Mouse (Mus musculus): ENCODE data around the gene 4930402H24Rik. TPM values are rescaled to one million over a fixed set of nuclear protein-coding genes. Genes with fewer than 3 reads are reported as not detected.

Gene 4930402H24Rik
- polyA plus RNA-seq, 1 experiment from 2014 or later = 35.0 TPM

GRCm38 (mm10) chr2:130664102-130664701, 242.0 kb downstream of the 4930402H24Rik start, which contains the start of gene Ddrgk1:
Gene Ddrgk1, minus strand, starts transcription at chr2:130664659.
- under 1% methylated on average over 40 of the region's 40 CpGs for WGBS
- Histone ChIP-seq H3K36me3 (ENCODE audit: control insufficient read depth, insufficient read depth, low read length) (peaks cover 30% of the 10 kb centered on the region), H3K27me3 (ENCODE audit: control insufficient read depth, insufficient read depth, low read length) (no peaks in the 10 kb centered on the region), H3K4me1 (ENCODE audit: control insufficient read depth, insufficient read depth, low read length) (peaks cover 24% of the 10 kb centered on the region), H3K4me3 (ENCODE audit: low read length) (peak within 1 kb of the TSS; percentile 64), H3K9me3 (ENCODE audit: control insufficient read depth, low read length) (no peaks in the 10 kb centered on the region), H3K4me2 (replicated peaks; ENCODE audit: low read depth, low read length) (peak within 1 kb of the TSS; percentile 61), H3K27ac (ENCODE audit: low read depth, low read length) (peak within 1 kb of the TSS; percentile 99), H3K9ac (ENCODE audit: low read depth, low read length) (peak within 1 kb of the TSS; percentile 87)
- ATAC-seq (ENCODE audit: low FRiP score, low TSS enrichment) = peak; percentile 96

GRCm38 (mm10) chr2:130663342-130663741, 242.9 kb downstream of the 4930402H24Rik start:
- no peak for ATAC-seq (ENCODE audit: low FRiP score, low TSS enrichment)
- Histone ChIP-seq H3K9me3 (ENCODE audit: control insufficient read depth, low read length) (no peaks in the 10 kb centered on the region), H3K4me2 (replicated peaks; ENCODE audit: low read depth, low read length) (peak overlapping the region; percentile 61), H3K36me3 (ENCODE audit: control insufficient read depth, insufficient read depth, low read length) (peaks cover 37% of the 10 kb centered on the region), H3K27me3 (ENCODE audit: control insufficient read depth, insufficient read depth, low read length) (no peaks in the 10 kb centered on the region), H3K4me3 (ENCODE audit: low read length) (peak overlapping the region; percentile 64), H3K9ac (ENCODE audit: low read depth, low read length) (peak overlapping the region; percentile 87; the same call in 1 of the 2 replicates), H3K27ac (ENCODE audit: low read depth, low read length) (no peak overlapping the region), H3K4me1 (ENCODE audit: control insufficient read depth, insufficient read depth, low read length) (peaks cover 21% of the 10 kb centered on the region)
- 90% methylated on average over 11 of the region's 11 CpGs for WGBS

GRCm38 (mm10) chr2:130658530-130658929, 247.7 kb downstream of the 4930402H24Rik start:
- H3K27ac ChIP-seq (ENCODE audit: low read depth, low read length) = no peak overlapping the region
- no peak for ATAC-seq (ENCODE audit: low FRiP score, low TSS enrichment)
- H3K4me2 ChIP-seq (replicated peaks; ENCODE audit: low read depth, low read length) = no peak overlapping the region
- no peak overlapping the region for H3K4me3 ChIP-seq (ENCODE audit: low read length)
- H3K27me3 ChIP-seq (ENCODE audit: control insufficient read depth, insufficient read depth, low read length) = no peaks in the 10 kb centered on the region
- no peaks in the 10 kb centered on the region for H3K9me3 ChIP-seq (ENCODE audit: control insufficient read depth, low read length)
- H3K9ac ChIP-seq (ENCODE audit: low read depth, low read length) = no peak overlapping the region
- H3K4me1 ChIP-seq (ENCODE audit: control insufficient read depth, insufficient read depth, low read length) = peaks cover 6% of the 10 kb centered on the region
- peaks cover 82% of the 10 kb centered on the region for H3K36me3 ChIP-seq (ENCODE audit: control insufficient read depth, insufficient read depth, low read length)
- 89% methylated on average over 10 of the region's 10 CpGs for WGBS

- Histone ChIP-seq H3K4me1 (ENCODE audit: control insufficient read depth, insufficient read depth, low read length) (no peaks in the 10 kb centered on the region), H3K9ac (ENCODE audit: low read depth, low read length) (no peak overlapping the region), H3K27me3 (ENCODE audit: control insufficient read depth, insufficient read depth, low read length) (no peaks in the 10 kb centered on the region), H3K9me3 (ENCODE audit: control insufficient read depth, low read length) (no peaks in the 10 kb centered on the region), H3K4me2 (replicated peaks; ENCODE audit: low read depth, low read length) (no peak overlapping the region), H3K27ac (ENCODE audit: low read depth, low read length) (no peak overlapping the region), H3K36me3 (ENCODE audit: control insufficient read depth, insufficient read depth, low read length) (peaks cover 83% of the 10 kb centered on the region), H3K4me3 (ENCODE audit: low read length) (no peak overlapping the region)
- ATAC-seq (ENCODE audit: low FRiP score, low TSS enrichment) = no peak
- 89% methylated on average over 6 of the region's 6 CpGs for WGBS
Measured at GRCm38 (mm10) chr2:130657541-130657940, 248.7 kb downstream of the 4930402H24Rik start.

- no peaks in the 10 kb centered on the region for H3K27me3 ChIP-seq (ENCODE audit: control insufficient read depth, insufficient read depth, low read length)
- no peaks in the 10 kb centered on the region for H3K9me3 ChIP-seq (ENCODE audit: control insufficient read depth, low read length)
- peaks cover 79% of the 10 kb centered on the region for H3K36me3 ChIP-seq (ENCODE audit: control insufficient read depth, insufficient read depth, low read length)
- no peak overlapping the region for H3K27ac ChIP-seq (ENCODE audit: low read depth, low read length)
- H3K4me3 ChIP-seq (ENCODE audit: low read length) = no peak overlapping the region
- 92% methylated on average over 9 of the region's 9 CpGs for WGBS
- H3K4me2 ChIP-seq (replicated peaks; ENCODE audit: low read depth, low read length) = no peak overlapping the region
- H3K4me1 ChIP-seq (ENCODE audit: control insufficient read depth, insufficient read depth, low read length) = no peaks in the 10 kb centered on the region
- ATAC-seq (ENCODE audit: low FRiP score, low TSS enrichment) = no peak
- no peak overlapping the region for H3K9ac ChIP-seq (ENCODE audit: low read depth, low read length)
Measured at GRCm38 (mm10) chr2:130656536-130656935, 249.7 kb downstream of the 4930402H24Rik start.

Other genes with a start within 250 kb of the 4930402H24Rik start
- gene Ddrgk1, start 241.7 kb downstream of the 4930402H24Rik start, polyA plus RNA-seq (2014; fragmentation: Nextera tagmentation; extraction: Ambion mirVana) = 53.5 and 55.2 TPM in 2 replicates
- 120 and 121 TPM in 2 replicates for gene Itpa, start 238.8 kb downstream of the 4930402H24Rik start, polyA plus RNA-seq (2014; fragmentation: Nextera tagmentation; extraction: Ambion mirVana)
- gene Slc4a11, start 208.9 kb downstream of the 4930402H24Rik start, polyA plus RNA-seq (2014; fragmentation: Nextera tagmentation; extraction: Ambion mirVana) = 1.1 and 1.6 TPM in 2 replicates
- gene Atrn, start 89 bp upstream of the 4930402H24Rik start, polyA plus RNA-seq (2014; fragmentation: Nextera tagmentation; extraction: Ambion mirVana) = 8.2 and 11.6 TPM in 2 replicates
- gene Gfra4, start 136.7 kb upstream of the 4930402H24Rik start, polyA plus RNA-seq (2014; fragmentation: Nextera tagmentation; extraction: Ambion mirVana) = 17.2 and 17.8 TPM in 2 replicates
- gene Adam33, start 157.4 kb upstream of the 4930402H24Rik start, polyA plus RNA-seq (2014; fragmentation: Nextera tagmentation; extraction: Ambion mirVana) = 0.89 and 1.0 TPM in 2 replicates
- gene Siglec1, start 180.4 kb upstream of the 4930402H24Rik start, polyA plus RNA-seq (2014; fragmentation: Nextera tagmentation; extraction: Ambion mirVana) = 0.27 and 0.47 TPM in 2 replicates
- 8.6 and 10.0 TPM in 2 replicates for gene Hspa12b, start 220.9 kb upstream of the 4930402H24Rik start, polyA plus RNA-seq (2014; fragmentation: Nextera tagmentation; extraction: Ambion mirVana)
- gene Gm11037, start 227.1 kb upstream of the 4930402H24Rik start, polyA plus RNA-seq (2014; fragmentation: Nextera tagmentation; extraction: Ambion mirVana) = not detected in 2 replicates

Measured in kidney, embryonic 14.5 days (tissue).